Mouse (Mus musculus) embryonic facial prominence, embryonic 13.5 days (tissue): Measurements from ENCODE around the gene Prkag1. TPM values are rescaled to one million over a fixed set of nuclear protein-coding genes. Genes with fewer than 3 reads are reported as not detected.

Experiments used
- ATAC-seq: fragments of 200-750 bp; cut with Nextera tagmentation; 2 replicates; pipeline ENCODE4 v1.8.0; 2017; ENCODE audit warnings: low read depth; ENCODE audit not compliant: insufficient number of reproducible peaks, insufficient read depth, low FRiP score, low TSS enrichment
- H3K27ac ChIP-seq: fragments of 300-500 bp; sonication (generic); 2 replicates; pipeline ENCODE4 v1.5.1; 2015; ENCODE audit warnings: moderate library complexity, mild to moderate bottlenecking, inconsistent platforms
- H3K27me3 ChIP-seq: fragments of 300-500 bp; sonication (generic); 2 replicates; pipeline ENCODE4 v1.6.1; 2015; ENCODE audit warnings: mild to moderate bottlenecking, inconsistent platforms
- H3K36me3 ChIP-seq: fragments of 300-500 bp; sonication (generic); 2 replicates; pipeline ENCODE4 v1.6.1; 2015; ENCODE audit warnings: mild to moderate bottlenecking, inconsistent platforms
- H3K4me1 ChIP-seq: fragments of 300-500 bp; sonication (generic); 2 replicates; pipeline ENCODE4 v1.6.1; 2015; ENCODE audit warnings: inconsistent platforms
- H3K4me2 ChIP-seq: fragments of 300-500 bp; sonication (generic); 2 replicates; pipeline ENCODE4 v1.6.1; 2015; ENCODE audit warnings: moderate library complexity, mild to moderate bottlenecking, inconsistent platforms
- H3K4me3 ChIP-seq: fragments of 300-500 bp; sonication (generic); 2 replicates; pipeline ENCODE4 v1.5.1; 2015; ENCODE audit warnings: mild to moderate bottlenecking, inconsistent platforms
- H3K9ac ChIP-seq: fragments of 300-500 bp; sonication (generic); 2 replicates; pipeline ENCODE4 v1.6.1; 2015; ENCODE audit warnings: mild to moderate bottlenecking, inconsistent platforms
- H3K9me3 ChIP-seq: fragments of 300-500 bp; sonication (generic); 2 replicates; pipeline ENCODE4 v1.6.1; 2016; ENCODE audit warnings: inconsistent platforms
- WGBS: fragments of 180-500 bp; shearing (Covaris S2); methylation state at CpG from one replicate; pipeline ENCODE4 v1.1.7; 2015; ENCODE audit warnings: mixed read lengths; 5-methylcytosine and 5-hydroxymethylcytosine counted together
- polyA plus RNA-seq: library from polyadenylated mRNA; unstranded; fragments of >200 nt; fragmentation: Nextera tagmentation; extraction: Ambion mirVana; gene quantifications from 2 replicates; pipeline ENCODE4 v1.2.1, GENCODE M21; 2015

Prkag1 gene
- polyA plus RNA-seq, 1 experiment from 2014 or later = 92.5 TPM

DNA sequence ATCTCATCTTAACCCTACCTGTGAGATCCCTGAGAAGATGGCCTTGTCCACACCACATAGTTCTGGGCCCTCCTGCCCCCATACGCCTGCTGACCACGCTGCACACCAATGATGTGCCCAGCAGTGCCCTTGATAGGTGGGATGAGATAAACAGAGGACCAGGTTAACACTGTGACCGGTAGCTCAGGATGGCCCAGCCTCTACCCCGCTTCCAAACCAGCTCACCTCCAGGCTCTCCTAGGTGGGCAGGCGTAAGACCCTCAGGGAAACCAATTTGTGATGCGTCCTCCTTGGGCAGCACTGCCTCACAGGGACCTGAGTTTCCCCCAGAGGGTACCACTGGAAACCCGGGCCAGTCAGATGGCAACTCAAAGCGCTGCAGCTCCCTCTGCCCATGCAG, 34.5 kb upstream of the Prkag1 start:
- peak overlapping the region; percentile 32; the same call in 1 of the 2 replicates for H3K9ac ChIP-seq
- H3K9me3 ChIP-seq = no peaks in the 10 kb centered on the region
- H3K4me2 ChIP-seq = no peak overlapping the region
- no peak overlapping the region for H3K4me3 ChIP-seq
- ATAC-seq = no peak
- no peak overlapping the region for H3K27ac ChIP-seq
- no peaks in the 10 kb centered on the region for H3K27me3 ChIP-seq
- WGBS = 95% methylated on average over 8 of the region's 8 CpGs
- peaks cover 60% of the 10 kb centered on the region for H3K36me3 ChIP-seq
- peaks cover 33% of the 10 kb centered on the region for H3K4me1 ChIP-seq

DNA sequence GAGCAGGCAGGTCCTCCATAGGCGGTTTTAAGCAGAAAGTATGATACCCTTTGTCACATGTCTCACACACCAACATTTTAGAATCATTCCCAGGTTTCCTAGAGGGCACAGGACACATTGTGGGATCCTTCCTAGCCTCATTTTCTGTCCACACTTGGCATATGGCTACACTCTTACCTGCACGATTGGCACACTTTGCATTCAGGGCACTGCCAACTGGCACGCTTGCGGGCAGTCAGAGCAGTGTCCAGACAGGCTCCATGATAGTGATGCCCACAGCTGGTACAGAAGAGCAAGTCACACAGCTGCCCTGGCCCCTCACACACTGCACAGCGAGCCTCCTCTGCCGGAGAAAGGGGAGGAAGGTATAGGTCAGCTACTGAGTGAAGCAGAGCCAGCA, 33.6 kb upstream of the Prkag1 start:
- Histone ChIP-seq H3K4me1 (peaks cover 32% of the 10 kb centered on the region), H3K27ac (no peak overlapping the region), H3K9me3 (no peaks in the 10 kb centered on the region), H3K4me3 (no peak overlapping the region), H3K9ac (no peak overlapping the region), H3K4me2 (no peak overlapping the region), H3K36me3 (peaks cover 68% of the 10 kb centered on the region), H3K27me3 (no peaks in the 10 kb centered on the region)
- ATAC-seq = no peak
- WGBS = 90% methylated on average over 6 of the region's 6 CpGs

DNA sequence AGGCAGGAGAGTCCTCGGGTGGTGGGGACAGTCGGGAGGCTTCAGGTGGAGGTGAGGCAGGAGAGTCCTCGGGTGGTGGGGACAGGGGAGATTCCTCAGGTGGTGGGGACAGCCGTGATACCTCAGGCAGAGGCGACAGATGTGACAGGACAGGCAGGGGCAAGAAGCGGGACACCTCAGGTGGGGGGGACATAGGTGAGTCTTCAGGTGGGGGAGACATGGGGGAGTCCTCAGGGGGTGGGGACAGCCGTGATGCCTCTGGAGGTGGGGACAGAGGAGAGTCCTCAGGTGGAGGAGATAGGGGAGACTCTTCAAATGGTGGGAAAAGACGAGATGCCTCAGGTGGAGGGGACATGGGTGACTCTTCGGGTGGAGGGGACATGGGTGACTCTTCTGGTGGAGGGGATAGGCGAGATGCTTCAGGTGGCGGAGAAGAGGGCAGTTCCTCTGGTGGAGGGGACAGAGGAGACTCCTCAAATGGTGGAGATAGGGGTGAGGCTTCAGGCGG, 32.2 kb upstream of the Prkag1 start:
- ATAC-seq = no peak
- H3K4me2 ChIP-seq = no peak overlapping the region
- peaks cover 83% of the 10 kb centered on the region for H3K36me3 ChIP-seq
- 89% methylated on average over 12 of the region's 12 CpGs for WGBS
- H3K27me3 ChIP-seq = no peaks in the 10 kb centered on the region
- H3K9me3 ChIP-seq = no peaks in the 10 kb centered on the region
- H3K4me1 ChIP-seq = peaks cover 17% of the 10 kb centered on the region
- no peak overlapping the region for H3K27ac ChIP-seq
- no peak overlapping the region for H3K9ac ChIP-seq
- no peak overlapping the region for H3K4me3 ChIP-seq

- 84% methylated on average over 21 of the region's 21 CpGs for WGBS
- peaks cover 99% of the 10 kb centered on the region for H3K36me3 ChIP-seq
- peaks cover under 1% of the 10 kb centered on the region for H3K4me1 ChIP-seq
- H3K4me3 ChIP-seq = no peak overlapping the region
- H3K27me3 ChIP-seq = no peaks in the 10 kb centered on the region
- H3K9me3 ChIP-seq = no peaks in the 10 kb centered on the region
- ATAC-seq = no peak
- no peak overlapping the region for H3K9ac ChIP-seq
- H3K27ac ChIP-seq = no peak overlapping the region
- H3K4me2 ChIP-seq = no peak overlapping the region
These were observed 30.5 kb upstream of the Prkag1 start for GRCm38 (mm10) chr15:98861701-98862410.

DNA sequence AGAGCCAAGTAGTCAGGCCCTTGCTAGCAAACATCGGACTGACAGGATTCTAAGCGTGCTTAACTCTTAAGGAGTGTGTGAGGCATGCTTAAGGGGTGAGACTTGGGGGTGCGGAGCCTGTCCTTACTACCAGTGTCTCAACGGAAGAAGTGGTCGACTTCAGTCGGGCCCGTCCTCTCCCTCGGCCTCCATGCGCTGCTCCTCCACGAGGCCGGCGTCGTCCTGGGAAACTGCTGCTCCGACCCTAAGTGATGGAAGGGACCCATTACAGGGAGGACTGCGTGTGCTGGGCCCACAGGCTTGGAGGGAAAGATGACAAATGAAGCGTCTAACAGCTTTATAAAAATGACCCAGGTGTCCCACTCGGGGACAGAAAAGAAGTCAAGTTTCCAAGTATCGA, 29.6 kb upstream of the Prkag1 start:
- no peak for ATAC-seq
- Histone ChIP-seq H3K9ac (no peak overlapping the region), H3K36me3 (peaks cover 100% of the 10 kb centered on the region), H3K27ac (no peak overlapping the region), H3K9me3 (no peaks in the 10 kb centered on the region), H3K4me2 (no peak overlapping the region), H3K27me3 (no peaks in the 10 kb centered on the region), H3K4me1 (no peaks in the 10 kb centered on the region), H3K4me3 (no peak overlapping the region)
- WGBS = 96% methylated on average over 18 of the region's 18 CpGs

DNA sequence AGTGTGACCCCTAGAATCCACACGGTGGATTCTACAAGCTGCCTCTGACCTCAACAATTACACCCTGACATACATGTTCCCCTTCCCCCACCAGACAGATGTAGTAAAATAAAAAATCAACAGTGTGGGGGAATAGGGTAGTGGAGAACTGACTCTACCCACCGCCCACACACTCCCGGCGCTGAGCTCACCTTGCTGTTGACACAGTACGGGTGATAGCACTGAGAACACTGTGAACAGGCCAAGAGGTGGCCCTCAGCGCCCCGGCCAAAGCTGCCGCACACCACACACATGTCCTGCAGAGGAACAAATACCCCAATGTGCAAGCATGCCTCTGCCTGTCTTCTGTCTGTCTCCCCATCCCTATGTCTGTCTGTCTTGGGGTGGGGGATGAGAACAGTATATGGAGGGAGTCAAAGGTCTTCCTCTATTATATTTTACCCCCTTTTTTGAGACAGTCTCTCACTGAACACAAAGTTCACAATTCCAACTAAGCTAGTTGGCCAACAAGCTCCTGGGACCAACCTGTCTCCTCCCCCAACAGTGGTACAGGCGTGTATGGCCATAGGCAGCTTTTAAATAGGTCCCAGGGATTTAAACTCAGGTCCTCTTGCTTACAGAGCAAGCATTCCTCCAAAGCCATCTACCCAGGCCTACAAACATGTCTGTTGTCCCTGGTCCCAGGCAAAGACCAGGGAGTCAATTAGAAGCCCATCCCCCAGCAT, 28.2 kb upstream of the Prkag1 start:
- no peaks in the 10 kb centered on the region for H3K27me3 ChIP-seq
- no peaks in the 10 kb centered on the region for H3K9me3 ChIP-seq
- no peak overlapping the region for H3K27ac ChIP-seq
- WGBS = 85% methylated on average over 9 of the region's 9 CpGs
- H3K4me3 ChIP-seq = no peak overlapping the region
- ATAC-seq = no peak
- H3K9ac ChIP-seq = no peak overlapping the region
- no peaks in the 10 kb centered on the region for H3K4me1 ChIP-seq
- peaks cover 100% of the 10 kb centered on the region for H3K36me3 ChIP-seq
- no peak overlapping the region for H3K4me2 ChIP-seq

- no peak overlapping the region for H3K27ac ChIP-seq
- H3K4me3 ChIP-seq = no peak overlapping the region
- H3K27me3 ChIP-seq = no peaks in the 10 kb centered on the region
- H3K9ac ChIP-seq = no peak overlapping the region
- no peak overlapping the region for H3K4me2 ChIP-seq
- 94% methylated on average over 16 of the region's 16 CpGs for WGBS
- no peaks in the 10 kb centered on the region for H3K9me3 ChIP-seq
- no peaks in the 10 kb centered on the region for H3K4me1 ChIP-seq
- H3K36me3 ChIP-seq = peaks cover 100% of the 10 kb centered on the region
- ATAC-seq = no peak
These were observed 22.9 kb upstream of the Prkag1 start for GRCm38 (mm10) chr15:98854214-98854613.

DNA sequence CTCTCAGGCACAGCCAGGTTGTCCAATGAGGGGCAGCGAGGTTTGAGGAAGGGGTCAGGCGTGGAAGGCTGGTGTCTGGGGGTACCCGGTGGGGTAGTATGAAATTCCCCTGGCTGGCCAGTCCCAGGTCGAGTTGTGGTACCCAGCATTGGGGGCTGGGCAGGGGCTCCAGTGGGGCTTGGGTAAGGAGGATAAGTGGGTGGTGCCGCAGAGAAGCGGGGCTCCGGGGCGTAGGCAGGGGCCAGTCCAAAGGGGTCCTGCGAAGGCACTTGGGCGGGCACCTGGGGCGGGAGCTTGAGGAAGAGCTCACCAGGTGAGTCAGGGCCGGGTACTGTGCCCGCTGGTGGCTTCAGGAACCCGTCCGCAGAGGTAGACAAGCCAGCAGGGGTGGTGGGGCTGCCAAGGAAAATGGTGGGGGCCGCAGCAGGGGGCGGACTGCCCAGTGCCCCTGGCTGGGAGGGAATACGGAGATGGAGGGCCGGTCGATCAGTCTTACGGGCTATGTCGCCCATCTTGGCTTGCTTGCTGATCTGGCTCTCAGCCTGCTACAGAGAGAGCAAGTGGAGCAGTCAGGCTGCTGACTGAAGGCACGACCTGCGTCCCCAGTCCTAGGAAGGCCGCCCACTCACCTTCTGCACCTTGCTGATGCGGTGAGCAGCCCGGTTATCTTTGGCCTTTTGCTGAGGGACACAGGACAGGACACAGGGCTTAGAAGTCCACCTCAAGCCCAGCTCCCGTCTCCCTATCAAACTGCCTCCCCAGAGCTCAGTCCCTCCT, 22.0 kb upstream of the Prkag1 start:
- Histone ChIP-seq H3K9ac (no peak overlapping the region), H3K36me3 (peaks cover 100% of the 10 kb centered on the region), H3K4me1 (no peaks in the 10 kb centered on the region), H3K9me3 (no peaks in the 10 kb centered on the region), H3K27ac (no peak overlapping the region), H3K4me3 (no peak overlapping the region), H3K4me2 (no peak overlapping the region), H3K27me3 (no peaks in the 10 kb centered on the region)
- ATAC-seq = no peak
- WGBS = 93% methylated on average over 28 of the region's 28 CpGs

GRCm38 (mm10) chr15:98852733-98853132, 21.4 kb upstream of the Prkag1 start:
- Histone ChIP-seq H3K9ac (no peak overlapping the region), H3K4me1 (no peaks in the 10 kb centered on the region), H3K4me2 (no peak overlapping the region), H3K27me3 (no peaks in the 10 kb centered on the region), H3K36me3 (peaks cover 100% of the 10 kb centered on the region), H3K4me3 (no peak overlapping the region), H3K9me3 (no peaks in the 10 kb centered on the region), H3K27ac (no peak overlapping the region)
- no peak for ATAC-seq
- 89% methylated on average over 9 of the region's 9 CpGs for WGBS

DNA sequence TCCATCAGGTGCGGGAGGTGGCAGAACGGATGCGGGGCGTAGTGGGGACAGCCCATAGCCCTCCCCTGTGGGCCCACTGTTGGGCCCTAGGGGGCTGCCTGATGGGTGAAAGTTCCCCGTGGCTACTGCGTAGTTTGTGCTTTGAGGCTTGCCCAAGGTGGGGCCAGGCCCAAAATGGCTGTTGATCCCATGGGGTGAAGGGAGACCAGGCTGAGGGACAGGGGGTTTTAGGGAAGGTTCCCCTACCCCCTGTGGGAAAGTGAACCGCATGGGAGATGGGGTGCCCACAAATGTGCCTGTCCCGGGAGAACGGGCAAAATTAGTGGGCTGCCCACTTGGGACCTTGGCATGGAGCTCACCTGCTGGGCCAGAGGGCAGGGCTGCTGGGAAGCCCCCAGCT, 20.8 kb upstream of the Prkag1 start:
- H3K27ac ChIP-seq = no peak overlapping the region
- no peak for ATAC-seq
- WGBS = 91% methylated on average over 9 of the region's 9 CpGs
- H3K4me3 ChIP-seq = no peak overlapping the region
- H3K27me3 ChIP-seq = no peaks in the 10 kb centered on the region
- no peak overlapping the region for H3K9ac ChIP-seq
- no peaks in the 10 kb centered on the region for H3K9me3 ChIP-seq
- H3K4me2 ChIP-seq = no peak overlapping the region
- H3K36me3 ChIP-seq = peaks cover 100% of the 10 kb centered on the region
- H3K4me1 ChIP-seq = no peaks in the 10 kb centered on the region

DNA sequence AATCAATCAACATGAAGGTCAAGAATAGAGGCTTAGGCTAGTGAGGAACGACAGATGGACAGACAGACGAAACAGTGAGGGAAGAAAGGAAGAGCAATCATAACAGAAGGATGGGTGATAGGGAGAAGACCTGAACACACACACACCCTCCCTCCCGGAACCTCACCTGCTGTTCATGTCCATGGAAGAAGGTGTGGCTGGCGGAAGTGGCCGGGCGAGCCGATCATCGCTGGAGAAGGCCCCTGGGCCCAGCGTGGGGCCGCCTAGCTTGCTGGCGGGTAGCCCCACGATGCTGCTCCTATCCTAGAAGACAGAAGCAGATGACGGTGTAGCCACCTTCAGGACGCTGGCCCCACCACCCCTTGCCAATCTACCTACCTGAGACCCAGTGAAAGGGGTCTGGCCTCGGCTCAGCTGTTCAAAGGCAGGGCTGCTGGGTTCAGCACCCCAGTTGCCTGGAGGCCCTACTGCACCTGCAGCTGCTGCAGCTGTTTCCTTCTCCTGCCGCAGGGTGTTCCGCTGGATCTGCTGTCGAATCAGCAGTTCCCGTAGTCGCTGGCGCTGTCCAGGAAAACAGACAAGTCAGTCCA, 20.0 kb upstream of the Prkag1 start:
- no peak for ATAC-seq
- 91% methylated on average over 21 of the region's 21 CpGs for WGBS

More for the DNA sequence above, 20.0 kb upstream of the Prkag1 start:
- Histone ChIP-seq H3K4me3 (no peak overlapping the region), H3K9ac (no peak overlapping the region), H3K36me3 (peaks cover 100% of the 10 kb centered on the region), H3K27ac (no peak overlapping the region), H3K4me1 (no peaks in the 10 kb centered on the region), H3K27me3 (no peaks in the 10 kb centered on the region), H3K9me3 (no peaks in the 10 kb centered on the region), H3K4me2 (no peak overlapping the region)
